Mouse (Mus musculus) heart, postnatal 0 days (tissue): ENCODE data around the gene Olfr1198.

Experiments used
- CTCF ChIP-seq: IDR thresholded peaks from 2 replicates; pipeline ENCODE4 v1.5.1; 2016; ENCODE audit warnings: antibody characterized with exemption, control low read depth, low read depth
- EP300 ChIP-seq: IDR thresholded peaks from 2 replicates; pipeline ENCODE4 v1.6.1; 2016; ENCODE audit warnings: antibody characterized with exemption, low read depth

DNA sequence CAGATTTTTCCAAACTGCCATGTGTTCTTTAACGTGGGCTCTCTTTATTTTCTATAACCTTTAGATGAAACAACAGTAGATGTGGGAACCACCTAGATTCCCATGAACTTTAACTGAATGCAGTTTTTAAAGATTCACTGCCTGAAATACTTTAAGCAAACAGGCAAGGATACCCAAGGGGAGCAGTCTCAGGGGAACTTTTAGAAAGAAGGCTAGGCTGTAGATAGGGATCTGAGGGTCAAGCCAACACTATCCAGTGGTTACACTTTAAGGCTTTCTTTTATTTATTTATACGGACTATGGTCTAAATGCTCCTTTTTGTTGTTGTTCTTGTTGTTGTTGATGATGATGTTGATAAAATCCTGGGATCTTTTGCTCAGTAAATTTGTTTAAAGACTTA is 19.2 kb upstream of the Olfr1198 start, which contains the start of gene Olfr1200:
- TF ChIP-seq CTCF (no peak), EP300 (no peak)
